Mouse (Mus musculus): ENCODE data around the gene Olfr506.
"Not testable (repeated sequence)": the region's sequence is repeated elsewhere in the genome, so short reads cannot be mapped to it uniquely, and the experiment has no call there.

Gene Olfr506

DNA sequence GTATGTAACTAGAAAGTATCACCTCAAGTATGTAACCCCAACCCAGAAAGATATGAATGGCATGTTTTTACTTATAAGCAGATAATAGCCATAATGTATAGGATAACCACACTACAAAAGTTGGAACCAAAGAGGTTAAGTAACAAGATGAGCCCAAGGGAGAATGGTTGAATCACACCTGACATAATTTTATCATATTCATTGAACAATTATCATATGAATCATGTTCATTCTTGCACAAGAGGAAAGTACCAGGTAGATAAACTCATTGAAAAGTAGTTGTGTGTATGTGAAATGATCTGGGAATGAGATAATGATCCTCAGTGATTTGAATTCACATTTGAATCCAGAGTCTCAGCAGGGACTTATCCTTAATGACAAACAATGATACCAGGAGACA lies at the start of gene Olfr506:
Olfr506 (plus strand) TSS at position 301 of the 400 bp plus-strand sequence.
- DNase-seq: no peak

DNA sequence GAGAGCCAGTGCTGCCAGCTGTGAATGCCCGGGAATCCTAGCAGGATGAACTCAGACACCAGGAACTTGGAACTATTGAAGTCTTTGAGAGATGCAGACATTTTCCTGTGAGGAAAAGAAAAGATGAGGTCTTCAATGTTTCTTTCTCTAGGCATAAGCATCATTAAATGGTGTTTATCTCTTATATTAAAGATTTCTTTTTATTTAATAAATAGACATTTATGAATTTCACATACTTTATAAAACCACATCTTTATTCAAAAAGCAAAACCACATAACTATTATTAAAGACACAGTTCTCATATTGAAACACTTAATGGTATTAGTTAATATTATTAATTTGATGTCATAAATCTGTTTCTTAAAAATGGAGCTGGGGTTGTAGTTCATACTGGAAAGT lies 44.9 kb upstream of the Olfr506 start, which contains the start of gene Olfr504:
Olfr504 (minus strand) TSS at position 101 of the 400 bp plus-strand sequence.
- no peak for DNase-seq

GRCm38 (mm10) chr7:108589797-108590196 lies 20.8 kb upstream of the Olfr506 start:
- no peak for DNase-seq

GRCm38 (mm10) chr7:108601916-108602315 lies 8.7 kb upstream of the Olfr506 start:
- not testable (repeated sequence) for DNase-seq

DNA sequence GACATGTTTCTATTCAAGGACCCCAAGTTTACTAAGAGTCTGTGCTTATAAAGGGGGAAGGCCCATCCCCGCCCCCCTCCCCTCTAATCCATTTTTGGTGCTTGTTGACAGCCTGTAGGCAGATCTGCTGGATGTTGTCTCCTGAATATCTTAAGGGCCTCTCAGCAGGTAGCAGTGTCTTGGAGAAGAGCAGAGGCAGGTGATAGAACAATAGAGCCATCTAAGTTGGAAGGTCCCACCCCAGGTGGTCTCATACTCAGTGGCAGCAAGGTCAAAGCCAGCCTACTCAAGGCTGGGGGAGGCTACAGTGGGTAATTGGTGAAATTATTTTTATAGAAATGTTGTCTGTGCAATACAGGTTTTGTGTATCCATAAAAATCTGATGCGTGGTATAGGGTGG lies 3.5 kb downstream of the Olfr506 start:
- DNase-seq: no peak

DNA sequence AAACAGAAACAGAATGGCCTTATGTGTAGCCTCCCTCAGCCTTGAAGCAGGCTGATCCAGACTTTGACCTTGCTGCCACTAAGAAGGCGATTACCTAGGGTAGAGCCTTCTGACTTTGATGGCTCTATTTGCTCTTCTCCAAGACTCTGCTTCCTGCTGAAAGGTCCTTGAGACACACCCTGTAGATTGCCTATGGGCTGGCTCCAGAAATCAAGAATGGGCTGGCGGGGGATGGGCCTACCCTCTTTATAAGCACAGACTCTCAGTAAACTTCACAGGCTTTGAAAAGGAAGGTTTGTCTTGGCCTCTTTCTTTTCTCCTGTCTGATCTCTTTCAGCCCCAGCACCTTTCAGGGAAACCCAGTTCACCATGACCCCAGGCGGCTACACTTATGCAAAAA lies 6.2 kb downstream of the Olfr506 start:
- DNase-seq: not testable (repeated sequence)

DNA sequence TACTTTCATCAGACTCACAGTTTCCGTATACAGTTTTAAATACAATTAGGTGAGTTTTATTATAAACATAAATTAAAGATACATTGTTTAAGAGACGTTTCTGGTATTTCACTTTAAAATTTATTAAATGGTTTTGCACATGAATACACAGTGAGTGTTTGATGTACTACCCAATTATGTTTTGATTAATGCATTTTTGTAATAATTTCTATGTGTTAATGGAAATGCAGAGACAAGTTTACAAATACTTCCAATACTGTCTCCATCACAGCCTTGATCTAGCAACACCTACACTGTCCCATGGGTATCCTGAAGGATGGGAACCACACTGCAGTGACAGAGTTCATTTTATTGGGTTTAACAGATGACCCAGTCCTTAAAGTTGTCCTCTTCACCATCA lies 10.9 kb downstream of the Olfr506 start, which contains the start of gene Olfr507:
Olfr507 (plus strand) TSS at position 301 of the 400 bp plus-strand sequence.
- DNase-seq: no peak

DNA sequence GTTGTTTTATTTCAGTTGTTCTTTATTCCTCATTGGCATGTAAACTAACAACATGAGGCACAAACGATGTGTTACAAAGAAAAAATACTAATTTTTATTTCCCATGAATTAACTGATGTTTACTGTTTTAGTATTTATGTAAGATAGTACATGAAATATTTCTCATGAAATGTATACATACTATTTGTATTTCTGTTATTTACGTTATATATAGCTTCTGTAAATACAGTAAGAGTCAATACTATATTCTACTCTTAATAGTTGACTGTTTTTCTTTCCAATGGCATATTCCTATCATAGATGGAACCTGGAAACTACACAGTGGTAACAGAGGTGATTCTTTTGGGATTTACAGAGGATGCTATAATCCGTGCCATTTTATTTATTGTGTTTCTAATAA lies 19.1 kb downstream of the Olfr506 start, which contains the start of gene Olfr508:
Olfr508 (plus strand) TSS at position 301 of the 400 bp plus-strand sequence.
- DNase-seq: no peak

GRCm38 (mm10) chr7:108651806-108652205 lies 41.2 kb downstream of the Olfr506 start, which contains the start of gene Olfr509:
Olfr509 (minus strand) TSS chr7:108651906.
- DNase-seq: no peak

- no peak for DNase-seq
Observed at GRCm38 (mm10) chr7:108662419-108662818, 51.8 kb downstream of the Olfr506 start.

Data from cerebellum, postnatal 14 days (tissue).